Mouse (Mus musculus): ENCODE results near the gene B230217C12Rik.
"Not testable (repeated sequence)": the region's sequence is repeated elsewhere in the genome, so short reads cannot be mapped to it uniquely, and the experiment has no call there.

Gene B230217C12Rik

GRCm38 (mm10) chr11:97825971-97826370 lies 14.6 kb upstream of the B230217C12Rik start:
- DNase-seq (ENCODE audit: low spot score), result no peak

DNA sequence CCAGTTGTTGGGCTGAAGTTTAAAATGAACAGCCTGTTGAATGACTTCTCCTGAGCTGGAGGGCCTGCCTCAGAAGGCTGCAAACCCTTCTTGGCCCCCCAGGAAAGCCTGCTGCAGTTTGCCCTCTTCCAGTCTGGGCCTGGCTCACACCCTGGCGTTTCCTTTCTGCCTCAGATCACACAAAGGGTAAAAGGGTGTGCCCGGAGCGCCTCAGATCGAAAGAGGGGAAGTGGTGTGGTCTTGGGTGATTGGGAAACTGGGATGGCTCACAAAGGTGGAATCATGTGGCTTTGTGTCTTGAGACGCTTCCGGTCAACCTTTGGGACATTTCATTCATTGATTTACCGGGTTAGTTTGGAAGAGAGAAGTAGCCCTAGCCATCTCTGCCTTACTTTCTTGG lies 14.2 kb upstream of the B230217C12Rik start:
- DNase-seq (ENCODE audit: low spot score), result peak; percentile 2

DNA sequence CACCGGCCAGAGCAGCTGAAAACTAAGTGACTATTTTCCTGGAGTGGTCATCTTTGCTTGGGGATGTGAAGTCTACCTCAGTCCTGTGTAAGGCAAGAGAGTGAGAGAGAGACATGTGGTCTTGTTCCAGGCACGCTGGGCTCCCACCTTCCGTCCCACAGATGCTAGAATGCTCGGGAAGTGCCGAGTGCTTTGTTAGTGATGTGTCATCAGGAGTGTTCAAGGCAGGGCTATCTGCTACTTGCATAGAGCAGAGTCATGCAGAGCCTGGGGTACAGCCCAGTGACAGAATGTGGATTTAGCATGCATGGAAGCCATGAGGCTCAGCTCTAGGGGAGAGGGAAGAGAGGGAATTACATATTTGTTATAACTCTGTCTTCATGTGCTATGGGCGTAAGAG lies 12.9 kb upstream of the B230217C12Rik start:
- DNase-seq (ENCODE audit: low spot score), result no peak

GRCm38 (mm10) chr11:97829365-97829764 lies 11.2 kb upstream of the B230217C12Rik start:
- DNase-seq (ENCODE audit: low spot score), result no peak

DNA sequence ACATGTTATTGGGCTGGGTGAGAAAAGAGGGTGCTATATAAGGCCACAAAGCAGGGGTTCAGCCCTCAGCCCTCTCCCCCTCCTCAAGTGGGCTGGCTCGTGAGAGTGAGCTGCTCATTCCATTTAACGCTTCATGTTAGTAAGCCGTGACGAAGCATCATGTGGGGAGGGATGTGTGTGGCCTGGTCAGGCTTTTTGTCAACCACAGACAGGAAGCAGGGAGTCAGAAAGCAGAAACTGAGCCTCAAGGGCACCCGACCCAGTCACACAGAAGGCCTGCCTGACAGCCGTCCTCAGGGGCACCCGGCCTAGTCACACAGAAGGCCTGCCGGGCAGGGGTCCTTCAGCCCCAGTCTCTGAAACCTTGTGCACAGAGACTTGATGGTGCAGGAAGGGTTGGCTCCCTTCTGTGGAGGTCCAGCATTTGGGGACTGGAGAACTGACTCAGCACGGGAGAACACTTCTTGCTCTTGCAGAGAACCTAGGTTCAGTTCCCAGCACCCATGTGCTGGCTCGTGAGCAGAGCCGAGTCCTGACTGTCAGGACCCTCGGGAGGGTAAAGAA lies 10.6 kb upstream of the B230217C12Rik start:
- no peak for DNase-seq (ENCODE audit: low spot score)

GRCm38 (mm10) chr11:97830501-97830900 lies 10.1 kb upstream of the B230217C12Rik start:
- DNase-seq (ENCODE audit: low spot score), result no peak

DNA sequence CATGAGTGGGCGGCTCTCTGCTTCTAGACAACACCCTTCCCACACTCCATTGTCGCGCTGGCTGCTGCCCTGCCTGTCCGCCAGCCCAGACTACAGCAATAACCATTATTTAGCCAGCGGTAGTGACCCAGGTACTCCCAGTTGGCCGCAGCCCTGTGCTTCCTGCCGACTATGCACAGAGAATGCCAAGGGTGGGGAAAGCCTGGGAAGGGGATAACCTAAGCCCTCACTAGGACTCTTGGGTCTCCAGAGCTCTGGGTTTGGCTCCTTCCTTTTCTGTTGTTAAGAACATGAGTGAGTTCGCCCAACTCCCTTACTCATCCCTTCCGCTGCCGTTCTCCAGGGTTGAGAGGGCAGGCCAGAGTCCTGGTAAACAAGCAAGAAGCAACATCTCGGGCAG lies 8.6 kb upstream of the B230217C12Rik start:
- DNase-seq (ENCODE audit: low spot score), result no peak

DNA sequence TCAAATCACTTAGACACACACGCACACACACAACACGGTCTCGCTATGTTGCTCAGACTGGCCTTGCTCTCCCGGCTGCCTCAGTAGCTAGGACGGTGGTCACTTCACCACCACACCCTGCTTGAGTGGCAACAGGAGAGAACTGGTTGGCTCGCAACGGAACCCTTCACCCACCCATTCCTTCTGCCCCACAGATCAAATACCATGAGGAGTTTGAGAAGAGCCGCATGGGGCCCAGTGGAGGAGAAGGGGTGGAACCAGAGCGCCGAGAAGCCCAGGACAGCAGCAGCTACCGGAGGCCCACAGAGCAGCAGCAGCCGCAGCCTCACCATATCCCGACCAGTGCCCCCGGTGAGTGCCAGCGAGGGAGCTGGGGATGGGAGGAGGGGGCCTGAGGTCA lies 7.2 kb upstream of the B230217C12Rik start:
- DNase-seq (ENCODE audit: low spot score), result no peak

DNA sequence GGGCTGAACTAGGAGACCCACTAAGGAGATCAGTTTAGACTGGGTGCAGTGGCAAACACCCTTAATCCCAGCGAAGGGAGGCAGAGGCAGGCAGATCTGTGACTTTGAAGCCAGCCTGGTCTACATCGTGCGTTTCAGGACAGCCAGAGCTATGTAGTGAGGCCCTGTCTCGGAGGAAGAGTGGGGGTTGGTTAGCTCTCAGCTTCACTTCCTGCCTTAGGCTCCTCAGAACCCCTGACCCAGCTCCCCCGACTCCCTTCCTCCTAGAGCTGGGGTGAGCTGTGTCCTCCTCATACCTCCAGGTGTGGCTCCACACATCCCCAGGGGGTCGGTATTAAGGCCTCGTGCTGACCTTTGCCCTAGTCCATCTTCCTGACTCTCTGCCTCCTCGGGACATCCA lies 4.0 kb upstream of the B230217C12Rik start:
- no peak for DNase-seq (ENCODE audit: low spot score)

DNA sequence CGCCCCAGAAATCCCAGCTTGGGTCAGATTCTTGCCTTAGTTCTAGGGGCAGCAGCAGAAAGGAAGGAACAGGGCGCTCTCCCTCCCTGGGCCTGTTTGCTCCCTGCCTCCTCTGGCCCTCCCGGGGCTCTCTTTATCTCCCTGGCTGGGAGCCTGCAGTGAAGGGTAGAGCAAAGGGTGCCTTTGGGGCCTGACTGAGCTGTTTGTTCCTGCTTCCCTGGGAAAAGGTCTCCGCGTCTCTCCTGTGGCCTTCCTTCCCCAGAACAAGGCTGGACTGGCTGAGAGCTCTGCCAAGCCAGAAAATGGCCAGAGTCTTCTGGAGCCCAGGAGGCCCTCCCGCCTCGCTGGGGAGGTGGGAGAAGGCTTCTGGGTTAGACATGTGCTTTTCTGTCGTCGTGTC lies 3.5 kb upstream of the B230217C12Rik start:
- DNase-seq (ENCODE audit: low spot score), result not testable (repeated sequence)

DNA sequence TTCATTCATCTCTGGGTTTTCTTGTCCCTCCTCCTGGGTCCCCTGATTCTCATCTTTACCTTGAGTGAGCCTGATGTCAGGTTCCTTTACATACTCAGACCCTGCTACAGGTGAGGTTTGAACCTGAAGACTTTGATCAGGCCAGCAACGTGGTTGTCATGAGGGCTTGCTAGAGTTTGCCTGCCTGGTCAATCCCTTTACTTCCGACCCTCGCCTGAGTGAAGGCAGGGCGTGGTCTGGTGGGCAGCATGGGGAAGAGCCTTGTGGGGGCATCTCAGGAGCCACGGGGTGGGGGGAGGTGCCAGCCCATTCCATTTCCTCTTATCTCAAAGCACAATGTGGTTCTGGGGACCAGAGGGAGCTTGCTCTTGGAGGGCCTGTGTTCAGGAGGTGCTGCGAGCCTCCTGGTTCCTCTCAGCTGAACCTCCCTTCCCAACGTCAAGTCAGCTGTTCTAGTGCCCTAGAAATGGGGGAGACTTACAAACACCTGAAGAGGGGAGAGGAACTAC lies 2.9 kb upstream of the B230217C12Rik start:
- no peak for DNase-seq (ENCODE audit: low spot score)

DNA sequence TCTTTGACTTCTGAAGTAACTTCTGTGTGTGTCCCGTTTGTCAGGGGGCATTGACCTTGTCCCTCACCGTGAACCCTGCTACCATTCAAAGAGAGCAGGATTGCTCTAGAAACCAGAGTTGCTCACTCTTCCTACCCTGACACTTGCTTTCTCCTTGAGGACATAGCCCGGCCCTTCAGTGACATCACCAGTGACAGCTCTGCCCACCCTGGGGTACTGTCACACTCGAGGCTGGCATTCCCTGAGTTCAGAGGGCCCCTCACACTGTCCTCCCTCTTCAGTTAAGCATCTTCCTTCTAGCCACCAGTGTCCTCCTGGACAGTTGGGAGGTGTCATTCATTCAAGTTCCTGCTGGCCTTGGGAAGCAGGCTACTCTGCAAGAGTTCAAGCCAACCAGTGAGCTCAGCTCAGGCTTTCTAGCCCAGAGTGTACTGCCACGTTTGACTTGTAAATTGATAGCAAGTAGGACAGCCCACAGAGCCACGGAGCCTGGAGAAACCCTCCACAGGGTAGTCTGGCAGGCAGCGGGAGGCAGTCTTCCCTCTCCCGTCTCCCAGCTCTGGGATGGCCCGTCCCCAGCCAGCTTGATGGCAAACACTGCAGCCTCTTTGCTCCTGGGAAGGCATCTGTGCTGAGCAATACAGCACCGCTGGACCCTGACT lies 1.7 kb upstream of the B230217C12Rik start:
- no peak for DNase-seq (ENCODE audit: low spot score)

DNA sequence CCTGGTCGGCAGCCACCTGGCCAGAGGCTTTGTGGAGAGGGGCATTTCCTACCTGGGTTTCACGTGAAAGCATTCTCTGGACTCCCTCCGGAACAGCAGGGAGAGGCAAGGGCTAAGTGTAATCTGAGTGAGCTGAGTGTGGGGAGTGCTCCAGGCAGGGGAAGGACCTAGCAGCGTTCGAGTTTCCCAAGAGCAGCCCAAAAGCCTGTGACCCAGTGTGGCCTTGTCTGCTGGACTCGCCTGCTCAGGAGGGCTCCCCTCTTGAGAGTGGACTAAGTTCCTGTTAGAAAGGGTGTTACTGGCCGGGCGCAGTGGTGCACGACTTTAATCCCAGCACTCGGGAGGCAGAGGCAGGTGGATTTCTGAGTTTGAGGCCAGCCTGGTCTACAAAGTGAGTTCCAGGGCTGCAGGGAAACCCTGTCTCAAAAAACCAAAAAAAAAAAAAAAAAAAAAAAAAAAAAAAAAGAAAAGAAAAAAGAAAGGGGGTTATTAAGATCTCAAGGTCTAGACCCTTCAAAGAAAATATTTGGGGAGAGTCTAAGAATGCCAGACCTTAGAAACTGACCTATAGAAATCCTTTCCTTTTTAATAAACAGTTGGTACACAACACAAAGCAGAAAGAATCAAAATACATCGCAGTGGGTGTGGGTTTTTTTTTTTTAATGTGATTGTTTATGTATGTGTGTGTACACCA lies 992 bp upstream of the B230217C12Rik start:
- DNase-seq (ENCODE audit: low spot score), result no peak

- DNase-seq (ENCODE audit: low spot score), result no peak
Observed at GRCm38 (mm10) chr11:97840135-97840490, 467 bp upstream of the B230217C12Rik start.

- no peak for DNase-seq (ENCODE audit: low spot score)
Observed at GRCm38 (mm10) chr11:97840991-97841661, 546 bp downstream of the B230217C12Rik start.

DNA sequence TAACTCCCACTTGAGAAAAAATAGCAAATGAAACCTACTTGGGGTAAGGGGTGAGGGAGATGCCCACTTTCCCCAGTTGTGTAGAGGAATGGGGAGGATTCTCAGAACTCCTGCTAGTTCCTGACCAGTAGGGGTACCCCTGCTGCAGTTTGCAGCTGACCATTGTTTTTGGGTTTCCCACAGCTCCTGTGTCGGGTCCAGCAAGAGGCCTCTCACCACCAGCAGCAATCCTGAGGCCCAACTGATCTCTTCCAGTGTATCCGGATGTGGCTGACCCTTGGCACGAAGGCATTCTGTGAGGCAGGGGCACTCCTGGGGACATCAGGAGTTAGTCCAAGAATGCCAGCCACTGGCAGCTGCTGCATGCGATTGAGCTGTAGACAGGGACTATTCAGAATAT lies 1.4 kb downstream of the B230217C12Rik start:
- DNase-seq (ENCODE audit: low spot score), result no peak

GRCm38 (mm10) chr11:97850367-97850766 lies 9.8 kb downstream of the B230217C12Rik start:
- no peak for DNase-seq (ENCODE audit: low spot score)

GRCm38 (mm10) chr11:97851601-97852000 lies 11.0 kb downstream of the B230217C12Rik start:
- DNase-seq (ENCODE audit: low spot score), result no peak

DNA sequence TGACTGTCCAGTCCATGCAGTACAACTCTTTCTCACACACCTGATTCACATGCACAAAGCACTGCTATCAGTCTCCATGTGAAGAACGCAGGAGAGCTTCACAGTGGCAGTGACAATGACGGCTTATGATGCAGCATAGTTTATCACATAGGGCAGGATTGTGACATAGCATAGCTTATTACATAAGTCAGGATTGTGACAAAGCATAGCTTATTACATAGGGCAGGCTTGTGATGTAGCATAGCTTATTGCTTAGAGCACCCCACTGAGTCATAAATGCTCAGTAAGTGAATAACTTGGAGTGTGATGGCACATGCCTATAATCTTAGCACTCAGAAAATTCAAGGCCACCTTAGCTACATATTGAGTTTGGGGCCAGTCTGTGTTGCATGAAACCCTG lies 14.9 kb downstream of the B230217C12Rik start:
- no peak for DNase-seq (ENCODE audit: low spot score)

DNA sequence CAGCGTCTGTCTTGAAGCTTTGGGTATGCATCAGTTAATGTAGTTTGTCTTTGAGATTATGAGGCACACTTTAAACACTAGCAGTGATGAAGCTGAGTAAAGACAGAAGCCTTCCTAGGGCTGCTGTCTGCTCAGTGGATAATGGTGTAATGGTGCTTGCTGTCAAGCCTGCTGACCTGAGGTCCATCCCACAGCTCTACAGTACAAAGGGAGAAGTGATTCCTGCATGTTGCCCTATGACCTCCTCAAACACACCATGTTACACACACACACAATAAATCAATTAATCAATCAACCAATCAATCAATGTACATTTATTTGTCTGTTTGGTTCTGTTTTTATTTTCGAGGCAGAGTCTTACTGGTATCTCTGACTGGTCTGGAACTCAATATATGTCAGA lies 21.6 kb downstream of the B230217C12Rik start:
- DNase-seq (ENCODE audit: low spot score), result no peak

GRCm38 (mm10) chr11:97865421-97865820 lies 24.8 kb downstream of the B230217C12Rik start:
- no peak for DNase-seq (ENCODE audit: low spot score)

- no peak for DNase-seq (ENCODE audit: low spot score)
Observed at GRCm38 (mm10) chr11:97866091-97866888, 25.7 kb downstream of the B230217C12Rik start.

Data from urinary bladder, postnatal 25 days (tissue).